Mouse (Mus musculus) spleen, adult 2 months (tissue): ENCODE results near the gene Apof. TPM values are rescaled to one million over a fixed set of nuclear protein-coding genes. Genes with fewer than 3 reads are reported as not detected.

Source experiments
- DNase-seq, 2 experiments: peaks; one replicate each; pipeline versions ENCODE4 v3.0.0 to v3.0.0-alpha.2; 2012 to 2021; ENCODE audit warnings: low spot score in 2 of 2, low read depth in 1 of 2
- H3K27ac ChIP-seq: fragments of 200-500 bp; 2 replicates; pipeline ENCODE4 v1.5.1; 2012; ENCODE audit warnings: low read length, inconsistent platforms; ENCODE audit not compliant: insufficient read depth
- H3K27me3 ChIP-seq: fragments of 200-500 bp; 2 replicates; pipeline ENCODE4 v1.6.1; 2012; ENCODE audit warnings: mild to moderate bottlenecking, moderate library complexity, low read length, inconsistent platforms; ENCODE audit not compliant: control insufficient read depth, insufficient read depth
- H3K36me3 ChIP-seq: fragments of 200-500 bp; 2 replicates; pipeline ENCODE4 v1.6.1; 2012; ENCODE audit warnings: mild to moderate bottlenecking, low read length, inconsistent platforms; ENCODE audit not compliant: control insufficient read depth, insufficient read depth
- H3K4me1 ChIP-seq: fragments of 200-500 bp; 2 replicates; pipeline ENCODE4 v1.6.1; 2011; ENCODE audit warnings: inconsistent platforms; ENCODE audit not compliant: control insufficient read depth, insufficient read depth, insufficient read length
- H3K4me3 ChIP-seq: fragments of 200-500 bp; 2 replicates; pipeline ENCODE4 v1.5.1; 2011; ENCODE audit warnings: mild to moderate bottlenecking, inconsistent platforms; ENCODE audit not compliant: insufficient read depth, insufficient read length; ENCODE audit errors: extremely low read depth
- CTCF ChIP-seq: fragments of 200-500 bp; IDR thresholded peaks from 2 replicates; pipeline ENCODE4 v1.5.1; 2011; ENCODE audit warnings: mild to moderate bottlenecking, inconsistent platforms; ENCODE audit not compliant: insufficient read depth, insufficient read length, insufficient replicate concordance; ENCODE audit errors: extremely low read depth
- POLR2A ChIP-seq: fragments of 200-500 bp; IDR thresholded peaks from 2 replicates; pipeline ENCODE4 v1.6.1; 2011; ENCODE audit warnings: low read depth, low read length, inconsistent platforms
- WGBS: fragments of 180-500 bp; shearing (Covaris S2); methylation state at CpG from one replicate; pipeline ENCODE4 v1.1.7; 2018; 5-methylcytosine and 5-hydroxymethylcytosine counted together
- polyA plus RNA-seq: library from polyadenylated mRNA; depleted of rRNA; stranded (reverse); fragments of >200 nt; gene quantifications from 2 replicates; pipeline ENCODE4 v1.2.3, GENCODE M21; 2012

Apof gene
- polyA plus RNA-seq, 1 experiment: 1.0 TPM

DNA sequence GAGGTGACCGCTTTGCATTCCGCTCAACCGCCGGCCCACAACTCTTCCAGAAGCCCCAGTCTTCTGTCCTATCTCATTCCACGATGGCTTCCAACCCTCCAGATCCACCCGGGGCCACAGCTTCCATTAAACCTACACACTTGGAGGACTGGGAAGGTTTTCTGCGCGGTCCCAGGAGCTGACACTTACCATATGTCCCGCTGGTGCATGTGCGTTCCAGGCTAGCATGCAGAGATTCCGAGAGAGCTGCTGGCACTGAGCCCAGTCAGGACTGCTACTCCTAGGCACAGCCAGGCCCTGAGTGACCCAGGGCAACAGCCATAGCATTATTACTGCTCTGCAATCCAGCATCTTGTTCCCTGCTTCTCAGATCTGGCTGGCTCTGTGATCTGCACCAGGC, 29.2 kb downstream of the Apof start:
- Histone ChIP-seq H3K27ac (no peak overlapping the region), H3K4me1 (no peaks in the 10 kb centered on the region; the same call in 1 of the 2 replicates), H3K4me3 (no peak overlapping the region), H3K27me3 (no peaks in the 10 kb centered on the region), H3K36me3 (0 out of 2 replicates have a peak, but pooled peaks cover 2% of the 10 kb centered on the region)
- TF ChIP-seq CTCF (no peak), POLR2A (no peak)
- 91% methylated on average over 11 of the region's 11 CpGs for WGBS
- DNase-seq: no peak

DNA sequence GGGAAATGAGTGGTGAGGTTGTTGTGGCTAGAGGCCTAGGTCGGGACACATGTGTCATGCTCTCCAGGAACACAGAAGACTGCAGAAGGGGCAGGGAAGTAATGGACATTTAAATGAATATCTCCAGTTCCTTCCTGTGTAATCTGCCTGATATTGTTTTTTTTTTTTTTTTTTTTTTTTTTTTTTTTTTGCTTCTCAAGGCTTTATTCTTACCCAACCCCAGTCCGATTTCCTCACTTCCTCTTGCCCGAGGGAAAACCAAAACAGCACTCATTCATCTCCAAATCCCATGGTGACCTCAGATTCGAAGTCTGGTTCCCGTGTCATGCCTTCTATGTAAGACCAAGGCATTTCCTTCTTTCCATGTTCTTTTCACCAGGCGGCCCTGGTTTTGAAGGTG, 29.8 kb downstream of the Apof start:
- Histone ChIP-seq H3K4me1 (no peaks in the 10 kb centered on the region; the same call in 1 of the 2 replicates), H3K27me3 (no peaks in the 10 kb centered on the region), H3K36me3 (no peaks in the 10 kb centered on the region), H3K27ac (no peak overlapping the region), H3K4me3 (no peak overlapping the region)
- WGBS: 49% methylated on average over 6 of the region's 6 CpGs
- no peak for TF ChIP-seq CTCF
- no peak for DNase-seq

- Histone ChIP-seq H3K4me3 (no peak within 1 kb of the TSS), H3K27ac (no peak within 1 kb of the TSS)
- 82% methylated on average over 11 of the region's 11 CpGs for WGBS
These were observed 30.3 kb downstream of the Apof start, which contains the start of gene Il23a for GRCm38 (mm10) chr10:128298702-128299171. Gene Il23a (minus strand): TSS chr10:128298752.

DNA sequence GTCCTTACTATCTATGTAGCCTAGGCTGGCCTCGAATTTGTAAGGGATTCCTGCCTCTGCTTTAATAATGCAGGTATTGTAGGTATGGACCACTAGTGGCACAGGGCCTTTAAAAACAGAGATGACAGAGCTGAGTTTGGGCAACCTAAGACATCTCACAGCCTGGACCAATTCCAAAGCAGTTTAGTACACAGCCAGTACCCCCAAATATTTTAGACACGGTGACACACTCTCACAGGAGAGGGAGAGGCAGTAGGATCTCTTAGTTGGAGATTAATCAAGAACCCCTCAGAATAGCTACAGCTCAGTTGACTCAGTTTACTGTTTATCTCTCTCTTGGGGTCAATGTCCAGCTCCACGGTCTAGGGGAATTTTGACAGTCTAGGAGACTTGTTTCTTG, 33.9 kb downstream of the Apof start:
- WGBS: 23% methylated on average over 3 of the region's 3 CpGs
- Histone ChIP-seq H3K4me1 (peaks cover 6% of the 10 kb centered on the region; the same call in 1 of the 2 replicates), H3K4me3 (peak overlapping the region; percentile 74; the same call in 1 of the 2 replicates), H3K27ac (peak overlapping the region; percentile 88; the same call in 1 of the 2 replicates), H3K36me3 (no peaks in the 10 kb centered on the region), H3K27me3 (no peaks in the 10 kb centered on the region)
- TF ChIP-seq CTCF (no peak), POLR2A (no peak)
- DNase-seq: no peak

More at GRCm38 (mm10) chr10:128298702-128299171, 30.3 kb downstream of the Apof start, which contains the start of gene Il23a:
- Histone ChIP-seq H3K4me1 (peaks cover under 1% of the 10 kb centered on the region; the same call in 1 of the 2 replicates), H3K36me3 (no peaks in the 10 kb centered on the region), H3K27me3 (no peaks in the 10 kb centered on the region)
- DNase-seq: no peak
- TF ChIP-seq POLR2A: no peak
- TF ChIP-seq CTCF: no peak

DNA sequence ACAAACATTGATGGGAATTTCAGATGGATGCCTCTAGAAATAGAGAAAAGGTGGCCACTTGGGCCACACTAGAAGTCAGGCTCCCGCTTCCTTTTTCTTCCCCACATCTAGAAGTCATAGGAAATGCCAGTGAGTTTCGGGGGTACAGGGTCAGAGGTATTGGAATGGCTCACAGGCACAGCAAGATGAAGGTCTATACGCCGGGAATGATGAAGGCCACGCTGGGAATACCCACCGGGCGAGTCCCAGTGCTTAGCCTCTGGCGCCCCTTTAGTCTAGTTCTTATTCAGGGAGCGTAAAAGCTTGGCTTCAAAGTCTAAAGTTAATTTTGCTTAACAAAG, 34.3 kb downstream of the Apof start:
- H3K4me1 ChIP-seq: peaks cover 6% of the 10 kb centered on the region; the same call in 1 of the 2 replicates
- H3K36me3 ChIP-seq: no peaks in the 10 kb centered on the region
- no peak for DNase-seq
- TF ChIP-seq CTCF (no peak), POLR2A (no peak)
- 1% methylated on average over 9 of the region's 9 CpGs for WGBS
- H3K27me3 ChIP-seq: no peaks in the 10 kb centered on the region
- H3K27ac ChIP-seq: peak overlapping the region; percentile 88
- H3K4me3 ChIP-seq: peak overlapping the region; percentile 74

- peak; percentile 15; the same call in 1 of the 2 replicates for TF ChIP-seq POLR2A
- no peak for TF ChIP-seq CTCF
- H3K27ac ChIP-seq: peak within 1 kb of the TSS; percentile 97
- no peaks in the 10 kb centered on the region; the same call in 1 of the 2 replicates for H3K36me3 ChIP-seq
- DNase-seq: peak; percentile 99
- no peaks in the 10 kb centered on the region for H3K27me3 ChIP-seq
- H3K4me1 ChIP-seq: peaks cover 6% of the 10 kb centered on the region; the same call in 1 of the 2 replicates
- H3K4me3 ChIP-seq: peak within 1 kb of the TSS; percentile 74
- WGBS: under 1% methylated on average over 37 of the region's 37 CpGs
These were observed 34.9 kb downstream of the Apof start, which contains the start of gene Pan2 for GRCm38 (mm10) chr10:128303126-128304021. Gene Pan2 (plus strand): TSS chr10:128303335.
